Mouse (Mus musculus): ENCODE data around the gene Ccnjl.
A peak's percentile ranks its signal among the peaks of the same experiment; 100 is the strongest.

The Ccnjl gene

GRCm38 (mm10) chr11:43528683-43529499 lies at the start of gene Ccnjl:
Gene Ccnjl, plus strand, starts transcription at chr11:43528784.
- peak; percentile 11 for DNase-seq

GRCm38 (mm10) chr11:43479376-43479775 lies 49.2 kb upstream of the Ccnjl start:
- no peak for DNase-seq

DNA sequence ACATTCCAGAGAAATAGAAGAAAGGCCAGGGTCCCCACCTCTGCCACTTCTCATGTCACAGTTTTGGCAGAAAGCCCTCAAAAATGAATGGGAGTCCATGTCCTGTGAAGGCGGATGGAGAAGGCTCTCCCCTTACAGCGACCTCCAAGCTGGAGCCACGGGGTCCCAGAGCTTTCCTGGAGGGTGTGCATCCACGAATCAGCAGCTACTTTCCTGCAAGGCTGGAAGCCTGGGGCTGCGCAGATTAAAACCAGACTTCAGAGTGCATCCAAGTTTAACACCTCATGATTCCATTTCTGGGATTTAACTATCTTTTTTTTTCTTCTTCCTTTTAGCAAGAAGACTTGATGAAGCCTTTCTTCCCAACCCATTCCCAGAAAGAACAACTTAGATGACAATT lies 48.0 kb upstream of the Ccnjl start:
- no peak for DNase-seq

DNA sequence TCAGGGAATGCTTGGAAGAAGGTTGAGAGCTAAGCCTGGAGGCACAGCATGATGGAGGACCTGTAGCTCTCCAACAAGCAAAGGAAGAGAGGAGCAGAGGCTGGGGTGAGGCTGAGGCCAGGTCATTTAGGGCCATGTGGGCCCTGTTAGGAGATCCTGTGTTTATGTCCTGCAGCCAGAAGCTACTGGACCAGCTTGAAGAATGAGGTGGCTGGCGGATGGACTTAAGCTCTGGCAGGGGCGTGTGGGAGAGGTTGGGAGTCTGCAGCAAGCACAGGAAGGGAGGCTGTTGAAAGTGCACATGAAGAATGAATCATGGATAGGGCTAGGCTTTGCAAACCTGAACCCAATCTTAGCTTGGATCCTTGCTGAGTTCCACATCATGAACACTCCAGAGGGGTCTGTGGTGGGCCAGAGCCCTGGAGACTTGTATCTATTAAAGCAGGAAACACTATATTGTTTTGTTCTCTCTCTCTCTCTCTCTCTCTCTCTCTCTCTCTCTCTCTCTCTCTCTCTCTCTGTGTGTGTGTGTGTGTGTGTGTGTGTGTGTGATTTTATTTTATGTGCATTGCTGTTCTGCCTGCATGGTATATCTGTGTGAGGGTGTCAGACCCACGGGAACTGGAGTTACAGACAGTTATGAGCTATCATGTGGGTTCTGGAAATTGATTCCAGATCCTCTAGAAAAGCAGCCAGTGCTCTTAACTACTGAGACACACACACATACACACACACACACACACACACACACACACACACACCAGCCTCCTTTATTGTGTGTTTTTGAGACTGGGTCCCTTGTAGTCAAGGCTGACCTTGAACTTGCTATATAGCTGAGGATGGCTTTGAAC lies 46.7 kb upstream of the Ccnjl start:
- DNase-seq = no peak

DNA sequence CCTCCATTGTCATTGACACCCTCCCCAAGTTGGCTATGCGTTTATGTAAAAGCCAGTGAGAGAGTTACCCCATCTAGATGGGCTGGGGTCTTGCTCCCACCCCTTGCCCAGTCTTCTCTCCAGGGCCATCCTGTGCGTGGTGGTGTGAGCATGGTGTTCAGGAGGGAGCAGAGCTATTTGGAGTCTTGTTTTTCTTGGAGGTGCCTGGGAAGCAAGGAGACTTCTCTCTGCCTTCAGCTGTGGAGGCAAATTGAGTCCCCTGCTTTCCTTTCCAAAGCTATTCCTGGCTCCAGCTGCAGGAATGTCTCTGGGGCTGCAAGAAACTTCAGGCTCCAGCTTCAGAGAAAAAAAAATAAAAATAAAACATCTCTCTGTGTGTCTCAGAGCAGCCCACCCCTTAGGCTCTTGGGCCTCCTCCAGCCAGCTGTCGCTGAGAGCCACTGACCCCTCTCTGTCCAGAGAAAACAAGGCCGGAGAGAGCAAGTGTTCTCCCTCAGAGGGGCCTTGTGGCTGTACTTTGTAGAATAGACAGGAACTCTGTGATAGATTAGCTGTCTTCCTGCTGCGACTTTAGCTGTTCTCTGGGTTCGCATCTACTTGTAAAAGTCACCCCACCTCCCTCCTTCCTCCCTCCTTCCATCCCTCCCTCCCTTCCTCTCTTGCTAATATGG lies 45.3 kb upstream of the Ccnjl start:
- DNase-seq = peak; percentile 47

GRCm38 (mm10) chr11:43484057-43484456 lies 44.5 kb upstream of the Ccnjl start:
- DNase-seq = no peak

- no peak for DNase-seq
Measured at GRCm38 (mm10) chr11:43484652-43485051, 43.9 kb upstream of the Ccnjl start.

- no peak for DNase-seq
Measured at GRCm38 (mm10) chr11:43485855-43486254, 42.7 kb upstream of the Ccnjl start.

GRCm38 (mm10) chr11:43492663-43493062 lies 35.9 kb upstream of the Ccnjl start:
- DNase-seq = peak; percentile 45

GRCm38 (mm10) chr11:43493815-43494409 lies 34.7 kb upstream of the Ccnjl start:
- DNase-seq = no peak

DNA sequence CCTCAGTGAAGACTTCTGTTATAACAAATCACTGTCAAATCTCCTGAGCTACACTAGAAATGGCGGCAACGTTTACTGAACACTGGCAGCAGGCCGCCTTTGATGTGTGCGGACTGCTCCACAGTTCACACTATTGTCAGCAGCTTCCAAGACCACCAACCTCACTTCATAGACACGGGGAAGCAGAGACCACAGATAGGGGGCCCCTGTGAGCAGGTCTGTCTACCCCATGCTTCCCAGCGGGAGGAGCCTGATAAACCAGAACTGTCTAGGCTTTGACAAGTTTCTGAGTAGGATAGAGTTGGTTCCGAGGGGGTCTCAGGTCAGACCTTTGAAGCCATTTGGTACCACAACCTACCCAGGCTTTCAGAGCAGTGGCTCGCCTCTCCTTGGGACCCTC lies 33.5 kb upstream of the Ccnjl start:
- no peak for DNase-seq

GRCm38 (mm10) chr11:43495532-43495931 lies 33.1 kb upstream of the Ccnjl start:
- DNase-seq = no peak

GRCm38 (mm10) chr11:43501256-43501655 lies 27.3 kb upstream of the Ccnjl start:
- DNase-seq = no peak

DNA sequence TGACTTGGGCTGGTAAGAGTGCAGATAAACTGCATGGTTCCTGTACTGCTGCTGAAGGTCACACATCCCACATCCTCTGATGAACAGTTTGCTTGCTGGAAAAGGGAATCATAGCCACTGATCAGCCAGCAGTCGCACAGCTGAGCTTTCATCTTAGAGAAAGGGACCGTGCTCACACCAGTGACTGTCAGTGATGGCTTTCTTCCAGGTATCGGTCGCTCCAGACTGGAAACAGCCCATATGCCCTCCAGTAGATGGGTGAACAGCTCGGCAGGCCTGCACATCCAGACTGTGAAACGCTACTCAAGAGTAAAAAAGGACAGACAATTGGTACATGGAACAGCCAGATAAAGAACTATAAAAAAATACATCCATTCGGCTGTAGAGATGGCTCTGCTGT lies 23.4 kb upstream of the Ccnjl start:
- DNase-seq = no peak

DNA sequence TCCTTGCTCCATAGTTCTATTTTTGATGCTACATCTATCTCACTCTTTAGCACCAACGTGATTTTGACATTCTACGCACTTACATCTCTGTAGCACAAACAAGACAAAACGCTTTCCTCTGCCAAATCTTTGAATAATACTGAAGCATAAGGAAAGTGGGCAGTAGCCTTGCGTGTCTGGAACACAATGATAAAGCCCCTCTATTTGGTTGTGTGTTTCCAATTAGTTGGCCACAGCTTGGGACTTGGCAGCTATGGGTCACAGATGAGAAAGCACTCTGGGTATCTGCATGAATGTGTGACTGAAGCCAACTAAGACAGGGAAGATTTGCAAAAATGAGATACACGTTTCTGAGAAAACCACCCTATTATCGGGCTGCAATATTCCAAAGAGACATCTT lies 20.6 kb upstream of the Ccnjl start:
- no peak for DNase-seq

DNA sequence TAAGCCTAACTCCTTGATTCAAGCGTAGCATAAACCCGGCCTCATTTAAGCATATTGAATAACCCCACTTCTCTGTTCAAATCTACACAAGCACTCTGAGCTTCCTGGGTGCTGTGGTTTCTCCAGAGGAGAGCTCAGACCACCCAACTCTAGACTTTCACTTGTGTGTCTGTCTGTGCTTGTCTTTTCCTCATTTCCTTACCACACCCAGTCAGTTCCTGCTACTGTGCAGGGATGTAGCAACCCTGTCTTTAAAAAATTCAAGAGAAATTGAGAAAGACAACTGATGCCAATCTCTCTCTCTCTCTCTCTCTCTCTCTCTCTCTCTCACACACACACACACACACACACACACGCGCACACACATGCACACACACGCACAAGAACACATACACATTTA lies 18.7 kb upstream of the Ccnjl start:
- no peak for DNase-seq

DNA sequence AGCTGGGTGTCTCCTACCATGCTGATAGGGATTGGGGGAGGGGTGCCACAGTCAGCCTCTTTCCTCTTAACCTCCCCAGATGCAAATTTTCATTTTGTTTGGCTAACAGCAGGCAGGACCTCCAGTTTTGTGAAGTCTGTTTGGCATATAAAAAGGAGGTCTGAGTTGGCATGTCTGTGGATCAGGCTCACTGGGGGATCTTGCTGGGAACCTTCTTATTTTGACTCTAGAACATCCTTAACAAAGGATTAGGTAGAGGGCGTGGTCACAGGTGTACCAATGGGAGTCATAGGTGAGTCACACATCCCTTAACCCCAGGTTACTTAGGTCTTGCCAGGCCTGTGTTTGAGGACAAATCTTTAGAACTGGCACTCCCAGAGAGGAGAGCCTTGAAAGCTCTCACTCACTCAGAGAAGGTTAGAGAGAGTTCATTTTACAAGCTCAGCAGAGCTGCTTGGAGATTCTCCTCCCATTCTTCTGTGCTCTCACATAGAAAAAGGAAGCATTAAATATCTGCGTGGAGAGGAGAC lies 15.9 kb upstream of the Ccnjl start:
- no peak for DNase-seq

DNA sequence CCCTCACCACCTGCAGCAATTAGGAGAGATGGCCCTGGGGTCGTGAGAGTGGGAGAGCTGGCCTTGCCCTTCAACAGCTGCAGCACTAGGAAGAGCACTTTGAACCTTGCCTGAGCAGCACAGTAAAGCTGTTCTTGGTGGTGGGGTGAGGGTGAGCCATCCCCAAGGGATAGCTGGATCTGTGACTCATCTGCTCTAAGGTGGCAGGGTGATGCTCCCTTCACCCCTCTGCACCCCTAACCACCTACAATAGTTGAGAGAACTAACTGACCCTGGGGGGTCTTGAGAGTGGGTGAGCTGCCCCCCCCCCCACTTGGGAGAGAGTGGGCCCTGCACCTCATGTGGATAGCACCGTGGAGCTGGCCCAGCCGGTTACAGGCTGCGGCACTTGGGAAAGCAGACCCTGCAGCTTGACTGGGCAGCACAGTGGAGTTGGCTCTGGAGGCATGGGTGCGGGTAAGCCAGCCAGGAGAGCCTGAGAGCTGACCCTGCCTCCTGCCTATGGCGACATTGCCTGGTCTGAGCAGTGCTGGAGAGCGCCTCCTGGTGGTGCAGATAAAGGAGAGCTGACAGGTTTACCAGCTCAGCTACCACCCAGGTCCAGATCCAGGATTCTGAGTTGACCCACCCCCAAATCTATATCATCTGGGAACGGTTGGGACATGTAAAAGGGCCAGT lies 12.1 kb upstream of the Ccnjl start:
- no peak for DNase-seq

GRCm38 (mm10) chr11:43517641-43518040 lies 10.9 kb upstream of the Ccnjl start:
- no peak for DNase-seq

- DNase-seq = no peak
Measured at GRCm38 (mm10) chr11:43518086-43518485, 10.5 kb upstream of the Ccnjl start.

DNA sequence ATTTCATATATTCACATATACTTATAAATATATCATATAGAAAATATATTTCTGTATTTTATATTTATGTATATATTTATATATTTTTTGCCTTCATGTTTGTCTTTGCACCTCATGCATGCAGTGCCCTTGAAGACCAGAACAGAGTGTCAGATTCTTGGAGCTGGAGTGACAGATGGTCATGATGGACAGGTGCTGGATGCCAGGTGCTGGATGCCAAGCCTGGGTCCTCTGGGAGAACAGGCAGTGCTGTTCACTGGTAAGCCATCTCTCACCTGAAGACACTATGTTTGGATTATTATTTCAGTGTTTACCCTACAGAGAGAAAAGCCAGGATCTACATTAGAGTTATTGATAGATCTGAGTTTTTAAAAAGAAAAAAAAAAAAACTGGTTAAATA lies 9.8 kb upstream of the Ccnjl start:
- no peak for DNase-seq

DNA sequence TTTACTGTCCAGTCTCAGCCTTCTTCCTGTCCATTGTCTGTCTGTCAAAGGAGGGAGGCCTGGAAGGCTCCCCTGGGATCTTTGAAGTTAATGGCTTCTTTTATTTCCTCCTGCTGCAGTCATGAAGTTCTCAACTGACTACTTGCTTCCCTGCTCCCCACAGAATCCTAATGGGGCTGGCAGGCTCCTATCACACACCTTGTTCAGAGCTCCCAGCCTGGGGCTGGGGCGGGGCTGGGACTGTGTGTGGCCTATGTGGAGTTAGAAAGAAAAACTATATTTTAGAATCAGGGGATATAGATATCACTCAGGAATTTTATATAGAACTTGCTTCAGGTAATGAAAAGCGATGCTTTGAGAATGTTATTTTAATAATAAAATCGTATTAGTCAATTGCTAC lies 8.1 kb upstream of the Ccnjl start:
- DNase-seq = peak; percentile 9

All from kidney, adult 11 months (tissue).